Mouse (Mus musculus) neural tube, embryonic 14.5 days (tissue): Measurements from ENCODE around the gene Litaf. TPM values are rescaled to one million over a fixed set of nuclear protein-coding genes. Genes with fewer than 3 reads are reported as not detected.

ENCODE experiments used
- ATAC-seq: fragments of 200-750 bp; cut with Nextera tagmentation; 2 replicates; pipeline ENCODE4 v1.8.0; 2017; ENCODE audit warnings: low read depth, mild to moderate bottlenecking, moderate TSS enrichment, moderate library complexity
- H3K27ac ChIP-seq: fragments of 300-500 bp; sonication (generic); 2 replicates; pipeline ENCODE4 v1.5.1; 2014; ENCODE audit warnings: low read depth, mild to moderate bottlenecking, control low read depth, low read length, moderate library complexity, mixed read lengths
- H3K27me3 ChIP-seq: fragments of 300-500 bp; sonication (generic); 2 replicates; pipeline ENCODE4 v1.6.1; 2014; ENCODE audit warnings: low read length; ENCODE audit not compliant: control insufficient read depth, insufficient read depth
- H3K36me3 ChIP-seq: fragments of 300-500 bp; sonication (generic); 2 replicates; pipeline ENCODE4 v1.6.1; 2014; ENCODE audit warnings: low read length, mixed read lengths; ENCODE audit not compliant: control insufficient read depth, insufficient read depth
- H3K4me1 ChIP-seq: fragments of 300-500 bp; sonication (generic); 2 replicates; pipeline ENCODE4 v1.6.1; 2014; ENCODE audit warnings: low read length; ENCODE audit not compliant: control insufficient read depth, insufficient read depth
- H3K4me2 ChIP-seq: fragments of 300-500 bp; sonication (generic); 2 replicates; pipeline ENCODE4 v1.6.1; 2014; ENCODE audit warnings: mild to moderate bottlenecking, low read depth, low read length, control low read depth
- H3K4me3 ChIP-seq: fragments of 300-500 bp; sonication (generic); 2 replicates; pipeline ENCODE4 v1.5.1; 2014; ENCODE audit warnings: low read depth, low read length, control low read depth, mixed read lengths
- H3K9ac ChIP-seq: fragments of 300-500 bp; sonication (generic); replicated peaks from 2 replicates; pipeline ENCODE4 v1.6.1; 2014; ENCODE audit warnings: low read depth, mild to moderate bottlenecking, control low read depth, low read length, mixed read lengths
- H3K9me3 ChIP-seq: fragments of 300-500 bp; sonication (generic); 2 replicates; pipeline ENCODE4 v1.6.1; 2016; ENCODE audit warnings: low read length; ENCODE audit not compliant: control insufficient read depth
- WGBS: fragments of 180-500 bp; shearing (Covaris S2); extraction: QIAGEN DNeasy Blood & Tissue Kit; methylation state at CpG from one replicate; pipeline ENCODE4 v1.1.7; 2014; 5-methylcytosine and 5-hydroxymethylcytosine counted together
- polyA plus RNA-seq: library from polyadenylated mRNA; unstranded; fragments of >200 nt; fragmentation: Nextera tagmentation; extraction: Ambion mirVana; gene quantifications from 2 replicates; pipeline ENCODE4 v1.2.1, GENCODE M21; 2014

The Litaf gene
- polyA plus RNA-seq: 20.4 and 26.7 TPM in 2 replicates

- Histone ChIP-seq H3K4me1 (peaks cover 46% of the 10 kb centered on the region), H3K9me3 (no peaks in the 10 kb centered on the region), H3K4me2 (peak within 1 kb of the TSS; percentile 64), H3K27me3 (no peaks in the 10 kb centered on the region), H3K9ac (peak within 1 kb of the TSS; percentile 96), H3K27ac (peak within 1 kb of the TSS; percentile 99), H3K36me3 (no peaks in the 10 kb centered on the region), H3K4me3 (peak within 1 kb of the TSS; percentile 88)
- under 1% methylated on average over 76 of the region's 78 CpGs for WGBS
- ATAC-seq: peak; percentile 97
These were observed at the start of gene Litaf for GRCm38 (mm10) chr16:11066029-11066832. Litaf (minus strand) TSS chr16:11066157.

DNA sequence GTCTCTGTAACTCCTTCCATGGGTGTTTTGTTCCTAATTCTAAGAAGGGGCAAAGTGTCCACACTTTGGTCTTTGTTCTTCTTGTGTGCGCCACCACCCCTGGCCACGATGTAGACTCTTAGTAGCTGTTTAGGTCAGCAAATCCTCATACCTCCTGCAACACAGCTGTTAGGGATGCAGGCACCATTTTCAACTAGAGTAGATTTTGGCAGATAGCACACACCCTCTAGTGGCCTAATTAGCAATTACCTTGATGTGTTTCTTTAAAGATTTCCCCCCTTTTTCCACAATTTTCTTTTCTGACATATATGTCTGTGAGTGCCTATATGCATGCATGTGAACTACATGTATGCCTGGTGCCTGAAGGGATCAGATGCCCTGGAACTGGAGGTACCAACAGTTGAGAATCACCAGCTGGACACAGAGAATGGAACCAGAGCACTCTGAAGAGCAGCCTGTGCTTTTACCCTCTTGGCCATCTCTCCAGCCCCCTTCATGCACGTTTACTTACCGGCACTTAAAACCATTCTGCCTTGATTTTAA lies 43.3 kb upstream of the Litaf start:
- H3K4me1 ChIP-seq: no peaks in the 10 kb centered on the region
- no peak overlapping the region for H3K4me3 ChIP-seq
- WGBS: 68% methylated on average over 4 of the region's 4 CpGs
- ATAC-seq: no peak
- no peaks in the 10 kb centered on the region for H3K27me3 ChIP-seq
- no peaks in the 10 kb centered on the region for H3K36me3 ChIP-seq
- H3K27ac ChIP-seq: no peak overlapping the region
- H3K9ac ChIP-seq: no peak overlapping the region
- H3K4me2 ChIP-seq: no peak overlapping the region
- no peaks in the 10 kb centered on the region for H3K9me3 ChIP-seq

DNA sequence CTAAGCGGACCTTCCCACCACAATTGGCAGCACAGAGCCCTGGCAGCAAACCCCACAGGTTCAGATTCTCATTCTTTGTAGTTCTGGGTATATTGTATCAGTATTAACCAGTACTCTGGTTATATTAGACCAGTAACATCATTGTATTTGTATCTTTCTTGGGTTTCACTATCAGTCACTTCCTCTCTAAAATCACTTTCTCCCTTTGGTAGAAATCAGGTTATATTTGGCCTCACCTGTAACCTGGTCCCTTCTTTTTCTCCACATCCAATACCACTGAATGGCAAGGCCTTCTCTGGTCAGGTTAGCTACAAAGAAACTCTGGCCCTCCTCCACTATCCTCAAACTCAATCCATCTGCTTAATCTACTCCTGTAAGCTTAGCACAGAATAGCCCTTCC lies 38.9 kb upstream of the Litaf start:
- Histone ChIP-seq H3K9me3 (no peaks in the 10 kb centered on the region), H3K4me2 (no peak overlapping the region), H3K36me3 (no peaks in the 10 kb centered on the region), H3K27me3 (no peaks in the 10 kb centered on the region), H3K4me3 (no peak overlapping the region), H3K27ac (no peak overlapping the region), H3K9ac (no peak overlapping the region), H3K4me1 (no peaks in the 10 kb centered on the region)
- WGBS: 93% methylated on average over 1 of the region's 1 CpGs
- ATAC-seq: no peak

- no peaks in the 10 kb centered on the region for H3K27me3 ChIP-seq
- H3K36me3 ChIP-seq: peaks cover 4% of the 10 kb centered on the region; the same call in 1 of the 2 replicates
- H3K4me3 ChIP-seq: no peak overlapping the region
- 86% methylated on average over 3 of the region's 3 CpGs for WGBS
- H3K9me3 ChIP-seq: no peaks in the 10 kb centered on the region
- H3K9ac ChIP-seq: no peak overlapping the region
- no peaks in the 10 kb centered on the region for H3K4me1 ChIP-seq
- no peak overlapping the region for H3K27ac ChIP-seq
- ATAC-seq: no peak
- H3K4me2 ChIP-seq: no peak overlapping the region
These were observed 31.3 kb upstream of the Litaf start for GRCm38 (mm10) chr16:11097301-11097700.

GRCm38 (mm10) chr16:11093717-11094386 lies 27.9 kb upstream of the Litaf start:
- ATAC-seq: no peak
- Histone ChIP-seq H3K9me3 (no peaks in the 10 kb centered on the region), H3K27me3 (no peaks in the 10 kb centered on the region), H3K36me3 (peaks cover 24% of the 10 kb centered on the region), H3K4me3 (no peak overlapping the region), H3K27ac (no peak overlapping the region), H3K4me2 (no peak overlapping the region), H3K9ac (no peak overlapping the region), H3K4me1 (no peaks in the 10 kb centered on the region)
- WGBS: 93% methylated on average over 13 of the region's 13 CpGs

DNA sequence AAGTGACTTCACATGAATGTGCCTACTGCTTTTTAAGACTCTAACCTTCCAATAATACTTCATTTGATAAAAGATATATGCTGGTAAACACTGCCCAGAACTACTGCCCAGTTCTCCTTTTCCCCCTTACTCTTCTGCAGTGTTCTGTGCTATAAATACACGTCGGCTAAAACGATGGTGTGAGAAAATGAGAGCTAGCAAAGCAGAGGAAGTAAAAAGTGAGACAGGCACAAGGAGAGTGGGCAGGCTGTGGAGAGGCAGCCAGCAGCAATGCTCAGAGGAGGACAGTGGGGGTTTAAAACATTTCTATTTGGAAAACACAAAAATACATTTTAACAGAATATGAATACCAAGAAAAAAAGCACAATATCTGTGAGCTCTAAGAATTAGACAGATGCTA lies 26.6 kb upstream of the Litaf start:
- ATAC-seq: no peak
- H3K27me3 ChIP-seq: no peaks in the 10 kb centered on the region
- H3K27ac ChIP-seq: no peak overlapping the region
- H3K9ac ChIP-seq: no peak overlapping the region
- H3K9me3 ChIP-seq: no peaks in the 10 kb centered on the region
- no peaks in the 10 kb centered on the region for H3K4me1 ChIP-seq
- H3K4me3 ChIP-seq: no peak overlapping the region
- 80% methylated on average over 3 of the region's 3 CpGs for WGBS
- no peak overlapping the region for H3K4me2 ChIP-seq
- peaks cover 29% of the 10 kb centered on the region for H3K36me3 ChIP-seq

GRCm38 (mm10) chr16:11092061-11092460 lies 26.1 kb upstream of the Litaf start:
- H3K36me3 ChIP-seq: peaks cover 29% of the 10 kb centered on the region
- WGBS: 71% methylated on average over 4 of the region's 4 CpGs
- H3K4me1 ChIP-seq: no peaks in the 10 kb centered on the region
- H3K27ac ChIP-seq: no peak overlapping the region
- no peaks in the 10 kb centered on the region for H3K27me3 ChIP-seq
- H3K4me2 ChIP-seq: no peak overlapping the region
- H3K9me3 ChIP-seq: no peaks in the 10 kb centered on the region
- no peak overlapping the region for H3K9ac ChIP-seq
- H3K4me3 ChIP-seq: no peak overlapping the region
- no peak for ATAC-seq

GRCm38 (mm10) chr16:11090836-11091570 lies 25.0 kb upstream of the Litaf start:
- Histone ChIP-seq H3K4me3 (no peak overlapping the region), H3K4me2 (no peak overlapping the region), H3K4me1 (no peaks in the 10 kb centered on the region), H3K9ac (no peak overlapping the region), H3K27ac (no peak overlapping the region), H3K9me3 (no peaks in the 10 kb centered on the region), H3K27me3 (no peaks in the 10 kb centered on the region), H3K36me3 (peaks cover 29% of the 10 kb centered on the region)
- 88% methylated on average over 10 of the region's 10 CpGs for WGBS
- ATAC-seq: no peak
